Mouse (Mus musculus) 3T3-L1 (cell line): ENCODE results near the gene Pmm1.
A peak's percentile ranks its signal among the peaks of the same experiment; 100 is the strongest.
"Not testable (repeated sequence)": the region's sequence is repeated elsewhere in the genome, so short reads cannot be mapped to it uniquely, and the experiment has no call there.

Source experiments
- DNase-seq: peaks from one replicate; pipeline ENCODE4 v3.0.0-alpha.2; 2015; ENCODE audit warnings: low read depth, low spot score

The Pmm1 gene

DNA sequence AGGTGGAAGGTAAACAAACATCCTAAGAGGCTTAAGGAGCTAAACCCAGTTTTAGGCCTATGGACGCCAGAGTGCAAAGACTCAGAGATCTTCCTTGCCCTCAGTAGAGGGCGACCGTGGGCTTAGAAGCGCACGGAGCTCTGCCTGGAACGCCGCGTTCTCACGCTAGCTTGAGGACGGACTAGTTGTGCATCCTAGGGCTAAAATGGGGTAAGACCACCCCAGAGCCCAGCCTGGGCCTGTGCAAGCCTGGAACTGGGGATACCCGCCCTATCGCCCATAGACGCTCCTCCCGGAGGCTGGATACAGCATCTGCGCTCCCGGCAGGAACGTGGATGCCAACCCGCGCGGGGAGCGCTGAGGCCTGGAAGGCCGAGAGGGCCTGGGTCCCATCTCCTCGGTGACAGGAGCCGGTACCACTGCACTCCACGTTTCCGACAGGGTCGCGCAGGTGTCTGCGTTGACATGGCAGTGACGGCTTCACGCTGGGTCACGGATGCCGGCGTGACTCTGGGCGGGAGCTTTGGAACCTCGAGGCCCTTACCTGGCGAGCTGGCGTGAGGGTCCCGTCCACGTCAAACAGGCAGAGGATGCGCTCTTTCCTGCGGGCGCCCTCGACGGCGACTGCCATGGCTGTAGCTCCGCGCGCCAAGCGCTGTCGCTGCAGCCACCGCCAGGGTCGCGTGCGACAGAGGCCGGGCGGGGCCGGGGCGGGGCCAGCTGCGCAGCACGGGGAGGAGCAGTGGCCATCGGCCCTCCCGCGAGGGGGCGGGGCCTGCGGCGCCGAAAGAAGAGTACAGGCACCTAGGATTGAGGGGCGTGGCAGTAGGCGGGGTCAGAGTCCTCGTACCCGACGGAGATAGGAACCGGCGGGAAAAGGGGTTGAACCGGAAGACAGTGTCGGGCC lies at the start of gene Pmm1:
Gene Pmm1 (minus strand): TSS at position 760 of the 907 bp plus-strand sequence.
- DNase-seq: peak; percentile 98

DNA sequence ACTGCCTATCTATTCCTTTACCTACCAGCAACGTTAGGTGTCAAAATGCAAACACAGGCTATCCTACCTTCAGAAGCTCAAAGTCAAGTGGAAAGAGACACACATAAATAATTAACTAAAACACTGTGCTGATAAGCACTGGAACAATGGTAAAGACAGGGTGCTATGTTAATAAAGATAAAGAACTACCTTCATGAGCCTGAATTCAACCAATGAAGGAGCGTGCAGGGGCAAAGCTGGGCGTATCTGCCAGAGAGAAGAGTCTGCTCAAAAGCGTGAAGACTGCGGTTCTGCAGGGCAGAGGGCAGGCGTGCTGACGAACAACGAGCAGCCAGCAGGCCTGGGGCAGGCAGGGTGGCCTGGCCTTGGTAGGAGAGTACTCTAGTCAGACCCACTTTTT lies 43.5 kb upstream of the Pmm1 start:
- no peak for DNase-seq

DNA sequence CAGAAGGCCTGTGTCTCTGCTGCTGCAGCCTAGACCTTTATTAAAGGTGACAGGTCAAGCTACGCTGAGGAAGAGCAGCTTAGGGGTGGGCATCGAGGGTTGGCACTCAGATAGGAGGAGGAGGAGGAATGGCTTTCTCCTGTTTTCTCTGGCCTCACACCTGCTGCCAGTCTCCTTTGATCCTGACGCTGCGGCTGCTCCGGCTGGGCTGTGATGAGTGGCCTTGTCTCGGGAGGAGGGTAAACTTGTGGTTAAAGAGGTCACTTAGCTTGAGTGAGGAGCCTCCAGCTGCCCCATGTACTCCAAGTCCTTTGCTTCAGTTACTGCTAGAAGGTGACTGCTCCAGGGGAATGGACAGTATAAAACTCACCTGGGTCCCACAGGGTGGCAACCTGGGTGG lies 33.3 kb upstream of the Pmm1 start:
- no peak for DNase-seq

DNA sequence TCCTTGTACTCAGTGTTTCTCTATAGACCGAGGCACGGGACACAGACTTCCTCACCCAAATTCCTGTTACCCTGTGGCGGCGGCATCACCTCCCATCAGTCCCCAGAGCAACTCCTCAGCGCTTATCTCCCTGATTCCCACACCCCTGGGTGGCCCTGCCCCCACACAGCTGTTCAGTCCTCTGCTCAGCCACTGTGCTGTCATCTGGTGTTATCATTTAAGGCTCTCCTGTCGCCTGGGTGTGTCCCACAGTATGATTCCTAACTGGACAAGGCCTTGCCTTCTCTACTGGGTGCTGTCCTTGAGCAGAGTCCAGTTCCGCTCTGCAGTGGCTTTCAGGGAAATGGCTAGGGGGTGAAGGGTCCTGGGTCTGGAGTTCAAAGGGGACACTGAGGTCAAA lies 29.8 kb upstream of the Pmm1 start:
- DNase-seq: no peak

DNA sequence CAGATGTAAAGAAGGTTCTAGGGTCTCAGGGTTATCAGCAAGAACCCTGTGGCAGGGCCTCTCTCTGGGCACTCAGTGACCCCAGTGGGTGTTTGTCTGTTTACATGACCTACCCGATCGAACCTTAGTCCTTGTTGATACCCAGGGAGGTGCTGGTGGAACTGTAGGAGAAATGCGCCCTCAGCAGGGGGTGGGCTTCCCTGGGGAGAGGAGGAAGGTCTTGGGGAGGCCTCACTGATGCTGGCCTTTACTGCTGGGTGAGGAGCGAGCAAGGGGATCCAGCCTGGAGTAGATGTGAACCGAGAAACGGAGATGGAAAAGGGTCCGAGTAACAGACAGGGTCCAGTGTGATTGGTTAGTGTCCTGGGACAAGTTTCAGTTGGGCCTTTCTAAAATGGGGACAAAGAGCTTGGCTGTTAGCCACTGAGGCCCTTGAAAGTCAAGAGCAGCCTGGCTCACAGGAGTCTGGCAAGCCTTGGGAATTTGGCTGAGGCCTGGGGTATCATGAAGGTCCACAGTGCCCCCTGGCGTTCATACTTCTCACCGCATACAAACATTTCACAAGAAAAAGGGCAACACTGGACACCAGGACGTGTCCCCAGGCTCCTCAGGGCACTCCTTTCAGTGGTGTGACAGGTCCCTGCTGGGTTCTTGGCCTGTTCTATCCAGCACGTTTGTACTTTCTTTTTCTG lies 28.8 kb upstream of the Pmm1 start:
- DNase-seq: peak; percentile 95

DNA sequence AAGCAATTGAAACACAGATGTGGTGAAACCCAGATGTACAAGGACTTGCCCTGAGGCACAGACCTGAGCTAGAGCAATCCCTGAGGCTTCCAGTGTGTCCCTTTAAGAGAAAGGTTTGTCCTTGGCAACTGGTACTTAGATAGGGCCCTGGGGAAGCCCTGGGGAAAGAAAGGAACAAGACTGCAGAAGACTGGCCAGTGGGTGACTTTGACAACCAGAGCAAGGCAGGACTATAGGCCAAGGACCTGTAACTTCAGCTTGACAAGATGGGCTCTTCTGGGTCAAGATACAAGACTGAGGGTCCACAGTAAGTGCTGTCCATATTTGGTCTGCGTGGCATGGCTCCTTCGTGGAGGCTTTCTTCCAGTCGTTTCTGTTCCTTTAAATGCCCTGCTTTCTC lies 26.9 kb upstream of the Pmm1 start, which contains the start of gene Xrcc6:
Gene Xrcc6 (plus strand): TSS at position 190 of the 400 bp plus-strand sequence.
- no peak for DNase-seq

DNA sequence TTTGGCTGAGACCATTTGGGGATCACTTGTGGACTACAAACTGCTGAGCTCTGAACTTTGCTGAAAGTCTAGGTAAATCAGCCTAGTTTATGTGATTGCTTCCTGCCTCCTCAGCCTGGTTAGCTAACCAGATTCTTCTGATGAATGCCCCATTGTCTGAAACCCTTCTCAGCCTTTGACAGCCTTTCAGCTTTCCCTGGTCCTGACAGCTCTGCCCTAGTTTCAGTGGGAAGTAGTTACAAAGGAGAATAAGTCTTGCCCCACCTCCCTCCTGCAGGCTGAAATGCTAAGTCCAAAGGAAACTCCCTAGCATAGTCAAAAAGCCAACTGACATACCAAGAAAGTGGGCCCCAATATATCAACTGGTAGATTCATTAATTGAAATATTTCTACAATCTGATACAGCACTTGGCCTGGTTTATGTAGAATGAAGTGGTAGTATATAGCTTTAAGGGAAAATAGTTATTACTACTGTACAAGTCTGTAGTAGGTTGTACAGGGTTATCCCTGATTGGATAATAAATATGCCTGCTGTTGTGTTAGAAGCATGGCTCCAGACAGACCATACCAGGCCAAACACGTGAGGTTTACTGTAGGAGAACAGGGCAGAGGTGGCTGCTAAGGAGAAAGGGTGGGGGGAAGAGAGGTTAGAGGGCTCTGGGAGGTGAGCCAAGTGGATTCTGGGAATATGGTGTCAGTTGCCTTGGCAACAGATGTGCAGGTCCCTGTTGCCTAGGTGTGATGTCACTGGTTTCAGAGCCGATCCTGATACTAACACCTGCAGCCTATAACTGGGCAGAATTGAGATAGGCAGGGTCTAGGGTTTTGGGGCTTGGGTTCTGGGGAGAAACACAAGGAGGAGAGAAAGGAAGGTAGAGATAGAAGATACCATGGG lies 24.8 kb upstream of the Pmm1 start:
- peak; percentile 29 for DNase-seq

DNA sequence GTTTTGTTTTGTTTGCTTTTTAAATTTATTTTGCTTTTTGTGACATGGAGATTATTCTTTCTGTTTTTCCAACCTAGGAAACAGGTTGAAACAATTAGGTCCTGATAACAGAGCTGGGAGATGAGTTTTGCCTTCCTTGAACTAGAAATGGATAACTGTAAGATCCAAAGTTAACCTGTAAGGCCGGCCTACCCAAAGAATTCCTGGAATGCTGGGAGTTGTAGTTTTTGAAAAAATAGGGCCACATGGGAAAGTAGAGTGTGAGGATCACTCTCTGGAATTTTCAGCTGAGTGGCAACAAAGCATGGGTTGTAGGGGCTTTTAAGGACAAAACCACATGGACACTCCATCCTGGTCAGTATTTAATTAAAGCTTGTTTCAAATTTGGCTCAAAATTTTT lies 21.4 kb upstream of the Pmm1 start:
- DNase-seq: peak; percentile 25

DNA sequence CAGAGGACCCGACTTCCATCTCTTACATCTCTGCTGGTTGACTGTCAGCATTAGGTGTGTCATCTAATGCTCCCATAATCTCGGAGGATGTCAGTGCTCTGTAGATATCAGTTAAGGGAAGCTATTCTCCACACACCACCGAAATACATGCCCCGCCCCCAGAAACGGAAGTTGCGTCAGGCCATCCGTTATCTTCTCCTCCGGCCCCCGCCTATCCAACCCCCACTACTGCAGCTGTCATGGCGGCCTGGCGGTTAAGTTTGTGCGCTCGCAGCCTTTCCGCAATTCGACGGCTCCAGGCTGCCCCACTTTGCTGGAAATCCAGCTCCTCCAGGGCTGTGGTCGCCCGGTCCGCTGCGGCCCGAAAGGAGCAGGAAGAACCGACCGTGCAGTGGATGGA lies 19.6 kb upstream of the Pmm1 start, which contains the start of gene 1700029P11Rik:
Gene 1700029P11Rik (plus strand): TSS at position 220 of the 400 bp plus-strand sequence.
- no peak for DNase-seq

DNA sequence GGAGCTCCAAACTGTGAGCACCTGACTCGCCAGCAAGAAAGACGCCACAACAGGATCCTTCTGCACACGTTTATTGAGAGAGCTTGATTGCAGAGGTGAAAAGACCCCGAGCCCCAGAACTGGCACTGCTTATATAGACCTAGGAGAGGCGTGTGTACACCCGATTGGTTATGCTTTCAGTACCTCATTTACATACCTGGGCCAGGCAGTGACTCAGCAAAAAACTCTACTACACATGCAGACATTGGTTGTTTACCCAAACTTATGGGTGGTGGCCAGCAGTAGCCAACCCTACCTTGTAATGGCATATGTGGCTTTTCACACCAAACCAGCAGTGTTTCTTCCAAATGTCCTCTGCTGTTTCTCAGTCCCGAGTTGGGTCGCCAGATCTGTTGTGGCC lies 14.4 kb upstream of the Pmm1 start:
- not testable (repeated sequence) for DNase-seq

DNA sequence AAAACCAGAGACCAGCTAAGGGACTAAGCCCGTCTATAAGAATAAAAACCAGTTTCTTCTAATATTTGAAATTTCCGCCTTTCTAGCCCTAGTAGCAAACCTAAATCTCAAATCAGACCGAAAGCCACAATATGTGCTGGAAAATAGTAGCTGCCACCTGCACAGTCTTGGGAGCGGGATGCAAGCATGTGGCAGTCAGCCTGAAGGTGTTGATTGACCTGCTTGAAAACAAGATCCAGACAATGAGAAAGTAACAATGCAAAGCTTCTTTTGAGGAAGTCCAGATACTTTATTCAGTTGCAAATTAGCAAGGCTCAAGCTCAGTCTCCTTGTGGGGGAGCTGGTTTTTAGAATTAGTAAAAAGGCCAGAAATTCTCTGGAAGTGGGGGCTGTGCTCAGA lies 9.8 kb upstream of the Pmm1 start:
- DNase-seq: not testable (repeated sequence)

DNA sequence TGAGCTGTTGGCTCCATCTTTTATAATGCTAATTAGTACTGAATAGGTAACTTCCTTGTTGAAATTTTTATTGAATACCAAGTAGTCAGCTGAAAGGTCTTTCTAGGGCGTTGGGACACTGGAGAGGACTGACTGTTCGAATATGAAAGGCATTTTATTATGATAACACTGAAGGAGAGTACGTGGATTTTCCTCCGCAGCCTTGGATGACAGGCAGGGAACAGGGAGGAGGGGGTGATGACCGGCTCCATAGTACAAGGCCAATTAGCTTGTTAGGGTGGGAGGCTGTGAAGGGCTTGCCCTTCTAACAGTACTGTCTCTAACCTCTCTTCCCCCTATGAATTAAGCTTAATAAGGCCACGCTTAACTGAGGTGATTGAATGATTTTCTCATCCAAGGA lies 8.9 kb upstream of the Pmm1 start:
- DNase-seq: not testable (repeated sequence)

DNA sequence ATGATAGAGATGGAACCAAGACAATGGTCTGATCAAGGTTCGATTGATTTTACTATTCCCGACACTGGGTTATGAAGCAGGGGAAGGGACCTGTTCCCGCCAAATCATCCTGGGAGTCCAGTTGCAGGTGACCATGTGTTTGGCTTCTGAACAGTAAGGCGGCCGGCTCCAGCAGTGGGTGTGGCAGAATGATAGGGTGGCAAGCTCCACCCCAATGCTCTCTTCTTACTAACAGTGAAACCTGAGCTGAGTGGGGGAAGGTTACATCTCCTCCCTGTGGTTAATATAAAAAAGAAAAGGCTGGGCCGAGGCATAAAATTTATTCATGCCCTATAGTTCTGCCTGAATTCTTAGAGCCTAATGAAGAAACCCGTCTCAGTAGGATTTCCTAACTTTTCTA lies 8.4 kb upstream of the Pmm1 start:
- peak; percentile 74 for DNase-seq

DNA sequence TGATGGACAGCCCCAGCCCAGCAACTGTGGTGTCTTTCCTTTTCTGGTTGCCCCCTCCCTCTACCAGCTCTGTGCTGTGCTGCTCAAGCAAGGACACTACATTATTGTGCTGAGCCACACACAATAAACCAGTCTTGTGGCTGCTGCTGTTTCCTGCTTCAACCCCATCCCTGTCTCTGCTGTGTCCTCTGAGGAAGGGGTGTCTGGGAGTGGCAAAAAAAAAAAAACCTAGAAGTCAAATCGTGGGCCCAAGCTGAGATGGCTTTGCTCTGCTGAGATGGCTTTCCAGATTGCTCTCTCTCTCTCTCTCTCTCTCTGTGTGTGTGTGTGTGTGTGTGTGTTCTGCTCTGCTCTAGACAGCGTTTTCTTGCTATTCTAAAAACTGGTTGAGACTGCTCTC lies 7.7 kb upstream of the Pmm1 start:
- no peak for DNase-seq

DNA sequence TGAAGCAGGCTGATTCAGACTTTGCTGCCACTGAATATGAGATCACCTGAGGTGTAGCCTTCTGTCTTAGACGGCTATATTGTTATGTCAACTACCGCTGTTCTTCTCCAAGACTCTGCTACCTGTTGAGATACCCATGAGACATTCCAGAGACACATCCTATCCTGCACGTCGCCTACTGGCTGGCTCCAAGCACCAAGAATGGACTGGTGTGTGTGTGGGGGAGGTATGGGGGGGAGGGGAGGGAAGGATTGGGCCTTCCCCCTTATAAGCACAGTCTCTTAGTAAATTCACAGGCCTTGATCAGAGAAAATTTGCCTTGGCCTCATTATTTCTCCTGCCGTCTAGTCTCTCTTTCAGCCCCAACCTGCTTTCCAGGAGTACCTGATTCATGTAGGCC lies 7.1 kb upstream of the Pmm1 start:
- DNase-seq: no peak

DNA sequence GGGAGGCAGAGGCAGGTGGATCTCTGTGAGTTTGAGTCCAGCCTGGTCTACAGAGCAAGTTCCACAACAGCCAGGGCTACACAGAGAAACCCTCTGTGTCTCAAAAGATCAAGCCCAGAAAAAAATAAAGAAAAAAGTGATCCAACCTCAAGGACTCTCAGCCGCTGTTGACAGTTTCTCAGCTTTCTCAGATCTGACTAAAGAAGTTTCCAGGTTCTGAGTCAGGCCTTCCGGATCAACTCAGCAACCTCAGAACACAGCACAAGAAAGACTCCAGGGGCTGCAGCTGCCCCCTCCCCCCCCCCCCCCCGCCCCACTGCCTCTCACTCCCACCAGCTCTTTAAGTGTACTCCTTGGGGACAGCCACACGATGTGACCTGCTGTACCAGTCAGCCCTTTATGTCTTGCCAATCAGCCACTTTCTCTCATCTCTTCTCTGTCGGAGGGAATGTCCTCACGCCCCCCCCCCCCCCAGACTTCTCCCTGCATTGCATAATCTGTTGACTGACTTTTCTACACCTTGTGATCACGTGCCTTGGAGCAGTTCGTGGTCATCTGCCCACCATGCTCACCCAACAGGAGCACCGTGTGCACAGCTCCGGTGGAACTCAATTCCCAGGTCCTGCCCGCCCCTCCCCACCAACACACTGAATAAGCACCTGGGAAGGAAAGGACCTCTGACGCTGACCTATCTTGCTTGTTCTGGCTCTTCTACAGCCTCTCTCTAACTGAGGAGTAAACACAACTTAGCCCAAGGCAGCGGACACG lies 5.5 kb upstream of the Pmm1 start:
- DNase-seq: no peak

DNA sequence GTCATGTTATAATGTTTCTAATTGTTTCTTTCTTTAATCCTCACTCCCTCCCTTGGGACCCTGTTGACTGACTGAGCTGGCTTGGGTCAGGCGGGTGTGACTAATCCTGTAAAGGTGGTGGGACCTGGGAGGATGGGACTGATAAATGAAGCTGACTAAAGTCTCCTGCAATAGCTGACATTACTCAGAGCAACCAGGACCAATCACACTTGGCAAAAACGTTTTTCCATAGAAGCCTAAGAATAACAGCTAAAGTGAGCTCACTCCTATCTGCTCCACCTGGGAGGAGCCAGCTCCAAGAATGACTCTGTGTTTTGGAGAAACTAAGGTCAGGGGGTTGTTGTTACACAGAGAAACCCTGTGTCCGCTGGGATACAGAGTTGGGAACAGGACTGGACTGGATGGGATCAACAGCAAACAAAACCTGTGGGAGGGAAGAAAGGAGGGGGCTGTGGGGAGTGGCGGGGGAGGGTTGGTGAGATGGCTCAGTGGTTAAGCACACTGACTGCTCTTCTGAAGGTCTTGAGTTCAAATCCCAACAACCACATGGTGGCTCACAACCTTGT lies 4.3 kb upstream of the Pmm1 start:
- DNase-seq: peak; percentile 93

DNA sequence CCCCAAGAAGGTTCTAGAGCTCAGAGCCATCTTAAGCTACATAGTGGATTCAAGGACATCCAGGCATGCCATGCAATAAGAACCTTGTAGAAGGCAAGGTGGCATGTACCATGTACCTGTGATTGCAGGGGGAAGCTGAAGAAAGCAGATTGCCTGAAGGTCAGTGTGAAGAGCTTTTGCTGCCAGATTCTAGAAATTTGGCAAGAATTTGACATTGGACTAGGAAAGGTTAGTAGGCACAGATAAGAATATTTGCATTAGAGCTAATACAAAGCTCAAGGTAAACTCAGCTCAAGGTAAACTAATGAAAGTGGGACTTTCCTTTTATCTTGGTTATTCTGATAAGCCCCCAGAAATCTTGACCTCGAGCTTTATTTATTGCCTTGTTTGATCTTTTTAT lies 3.5 kb upstream of the Pmm1 start:
- peak; percentile 26 for DNase-seq

DNA sequence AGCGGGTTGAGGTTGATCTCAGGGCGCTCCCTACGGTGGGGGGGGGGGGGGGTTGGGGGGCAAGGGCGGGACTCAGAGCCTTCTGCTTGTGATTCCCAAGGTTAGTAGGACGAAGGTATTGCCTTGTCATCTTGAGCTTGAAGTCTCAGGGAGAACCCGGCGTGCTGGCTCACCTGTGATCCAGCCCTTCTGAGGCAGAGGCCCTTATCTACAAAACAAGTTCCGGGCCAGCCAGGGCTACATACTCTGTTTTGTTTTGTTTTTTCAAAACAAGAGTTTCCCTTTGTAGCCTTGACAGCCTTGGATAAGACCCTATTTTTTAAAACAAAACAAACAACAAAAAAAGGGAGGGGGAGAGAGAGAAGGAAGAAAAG lies 335 bp upstream of the Pmm1 start:
- no peak for DNase-seq

DNA sequence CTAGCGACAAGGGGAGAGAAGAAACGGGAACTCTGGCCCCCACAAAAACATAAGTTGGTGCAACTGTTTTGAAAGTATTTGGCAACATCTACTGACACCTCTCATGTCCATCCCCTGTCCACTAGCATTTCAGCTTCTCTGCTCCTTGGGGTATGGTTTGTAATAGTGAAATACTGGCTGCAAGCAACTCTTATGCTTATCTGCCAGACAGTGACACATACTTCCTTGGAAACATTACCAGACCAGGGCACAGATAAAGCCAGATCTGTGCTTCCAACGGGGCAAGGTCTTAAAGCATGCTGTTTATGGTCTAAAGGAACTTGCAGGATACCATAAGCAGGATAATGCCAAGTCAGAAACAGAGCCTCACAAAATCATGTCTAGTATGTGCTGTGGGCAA lies 1.8 kb downstream of the Pmm1 start:
- no peak for DNase-seq

DNA sequence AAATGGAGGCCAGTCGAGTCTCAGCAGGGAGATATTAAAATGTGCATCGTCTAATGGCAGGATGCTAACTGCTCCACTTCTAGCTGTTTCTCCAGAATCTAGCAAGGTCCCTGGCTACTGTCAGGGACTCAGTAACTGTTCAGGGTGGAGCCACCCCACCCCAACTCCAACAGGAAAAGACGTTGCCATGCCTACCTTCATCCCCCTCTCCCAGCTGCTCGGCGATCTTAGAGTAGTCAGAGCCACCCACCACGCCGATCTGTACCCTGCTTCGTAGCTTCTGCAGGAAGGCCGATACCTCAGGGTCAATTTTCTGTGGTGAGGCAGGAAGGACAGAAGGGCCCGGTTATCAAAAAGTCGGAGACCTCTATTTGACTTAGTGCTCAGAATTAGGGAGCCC lies 3.1 kb downstream of the Pmm1 start:
- no peak for DNase-seq
